Mouse (Mus musculus) embryonic facial prominence, embryonic 10.5 days (tissue): ENCODE data around the gene Elof1. TPM values are rescaled to one million over a fixed set of nuclear protein-coding genes. Genes with fewer than 3 reads are reported as not detected.

ENCODE experiments used
- DNase-seq: peaks from one replicate; pipeline ENCODE4 v3.0.0-alpha.2; 2017; ENCODE audit warnings: low spot score
- H3K27ac ChIP-seq: fragments of 300-500 bp; sonication (generic); replicated peaks from 2 replicates; pipeline ENCODE4 v1.5.1; 2016; ENCODE audit warnings: mild to moderate bottlenecking
- H3K27me3 ChIP-seq: fragments of 300-500 bp; sonication (generic); replicated peaks from 2 replicates; pipeline ENCODE4 v1.6.1; 2016; ENCODE audit warnings: low read depth, mild to moderate bottlenecking; ENCODE audit not compliant: poor library complexity, severe bottlenecking
- H3K36me3 ChIP-seq: fragments of 300-500 bp; sonication (generic); replicated peaks from 2 replicates; pipeline ENCODE4 v1.6.1; 2016; ENCODE audit warnings: mild to moderate bottlenecking, moderate library complexity
- H3K4me1 ChIP-seq: fragments of 300-500 bp; sonication (generic); 2 replicates; pipeline ENCODE4 v1.6.1; 2016
- H3K4me3 ChIP-seq: fragments of 300-500 bp; sonication (generic); 2 replicates; pipeline ENCODE4 v1.5.1; 2016; ENCODE audit warnings: mild to moderate bottlenecking, moderate library complexity
- H3K9me3 ChIP-seq: fragments of 300-500 bp; sonication (generic); 2 replicates; pipeline ENCODE4 v1.6.1; 2016; ENCODE audit warnings: mild to moderate bottlenecking
- WGBS: fragments of 180-500 bp; shearing (Covaris S2); methylation state at CpG from one replicate; pipeline ENCODE4 v1.1.7; 2016; 5-methylcytosine and 5-hydroxymethylcytosine counted together
- polyA plus RNA-seq: library from polyadenylated mRNA; unstranded; fragments of >200 nt; fragmentation: Nextera tagmentation; extraction: Ambion mirVana; gene quantifications from 2 replicates; pipeline ENCODE4 v1.2.1, GENCODE M21; 2016

Elof1 gene
- 241 and 245 TPM in 2 replicates for polyA plus RNA-seq

GRCm38 (mm10) chr9:22116740-22117426 lies at the start of gene Elof1:
Elof1 (minus strand) TSS chr9:22117172.
- Histone ChIP-seq H3K27ac (peak within 1 kb of the TSS; percentile 92), H3K4me1 (peaks cover 19% of the 10 kb centered on the region), H3K4me3 (peak within 1 kb of the TSS; percentile 95), H3K27me3 (0 out of 2 replicates have a peak, but pooled peaks cover 4% of the 10 kb centered on the region), H3K9me3 (no peaks in the 10 kb centered on the region), H3K36me3 (peaks cover 32% of the 10 kb centered on the region)
- under 1% methylated on average over 52 of the region's 52 CpGs for WGBS
- DNase-seq = peak; percentile 94

DNA sequence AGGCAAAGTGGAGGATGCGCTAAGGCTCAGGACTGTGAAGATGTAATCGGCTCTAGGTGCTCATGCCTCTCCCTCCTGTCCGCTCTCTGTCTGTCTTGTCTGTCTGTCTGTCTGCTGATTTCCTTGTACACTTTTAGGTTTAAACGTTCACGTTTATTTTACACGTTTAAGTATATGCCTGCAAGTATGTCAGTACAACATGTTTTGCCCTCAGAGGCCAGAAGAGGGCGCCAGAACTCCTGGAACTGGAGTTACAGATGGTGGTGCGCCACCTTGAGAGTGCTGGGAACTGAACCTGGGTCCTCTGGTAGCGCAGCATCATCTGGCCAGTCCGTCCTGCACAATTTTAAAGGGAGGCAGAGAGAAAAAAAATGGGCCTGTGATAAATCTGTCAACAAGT lies 49.7 kb upstream of the Elof1 start:
- H3K4me3 ChIP-seq = no peak overlapping the region
- H3K9me3 ChIP-seq = peaks cover 9% of the 10 kb centered on the region; the same call in 1 of the 2 replicates
- H3K27me3 ChIP-seq = peaks cover 15% of the 10 kb centered on the region; the same call in 1 of the 2 replicates
- no peak overlapping the region for H3K27ac ChIP-seq
- peaks cover 11% of the 10 kb centered on the region for H3K4me1 ChIP-seq
- no peak for DNase-seq
- WGBS = 92% methylated on average over 10 of the region's 10 CpGs
- H3K36me3 ChIP-seq = no peaks in the 10 kb centered on the region

DNA sequence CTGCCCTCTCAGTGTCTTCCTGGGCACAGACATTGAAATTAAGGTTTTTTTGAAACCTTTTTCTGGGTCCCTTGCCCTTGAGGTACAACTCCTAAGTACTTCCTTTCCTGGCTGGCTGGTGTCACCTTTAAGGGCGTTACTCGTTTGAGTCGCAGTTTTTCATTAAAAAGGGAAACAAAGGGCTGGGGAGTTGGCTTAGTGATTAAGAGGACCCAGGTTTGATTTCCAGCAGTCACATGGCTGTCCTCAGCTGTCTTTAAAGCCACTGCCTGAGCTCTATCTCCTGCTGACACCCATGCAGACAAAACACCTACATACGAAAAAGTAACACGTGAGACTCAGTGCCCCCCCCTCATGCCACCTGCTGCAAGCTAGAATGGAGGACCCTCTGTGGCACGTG lies 49.0 kb upstream of the Elof1 start:
- Histone ChIP-seq H3K4me3 (no peak overlapping the region), H3K9me3 (peaks cover 9% of the 10 kb centered on the region; the same call in 1 of the 2 replicates), H3K36me3 (no peaks in the 10 kb centered on the region), H3K27me3 (peaks cover 15% of the 10 kb centered on the region; the same call in 1 of the 2 replicates), H3K27ac (no peak overlapping the region), H3K4me1 (peaks cover 11% of the 10 kb centered on the region)
- no peak for DNase-seq
- WGBS = 51% methylated on average over 6 of the region's 6 CpGs

GRCm38 (mm10) chr9:22164711-22165668 lies 48.0 kb upstream of the Elof1 start:
- DNase-seq = peak; percentile 77
- H3K36me3 ChIP-seq = no peaks in the 10 kb centered on the region
- H3K4me3 ChIP-seq = peak overlapping the region; percentile 76
- H3K4me1 ChIP-seq = peaks cover 11% of the 10 kb centered on the region
- peaks cover 15% of the 10 kb centered on the region; the same call in 1 of the 2 replicates for H3K27me3 ChIP-seq
- peaks cover 9% of the 10 kb centered on the region; the same call in 1 of the 2 replicates for H3K9me3 ChIP-seq
- 2% methylated on average over 53 of the region's 54 CpGs for WGBS
- H3K27ac ChIP-seq = peak overlapping the region; percentile 82

DNA sequence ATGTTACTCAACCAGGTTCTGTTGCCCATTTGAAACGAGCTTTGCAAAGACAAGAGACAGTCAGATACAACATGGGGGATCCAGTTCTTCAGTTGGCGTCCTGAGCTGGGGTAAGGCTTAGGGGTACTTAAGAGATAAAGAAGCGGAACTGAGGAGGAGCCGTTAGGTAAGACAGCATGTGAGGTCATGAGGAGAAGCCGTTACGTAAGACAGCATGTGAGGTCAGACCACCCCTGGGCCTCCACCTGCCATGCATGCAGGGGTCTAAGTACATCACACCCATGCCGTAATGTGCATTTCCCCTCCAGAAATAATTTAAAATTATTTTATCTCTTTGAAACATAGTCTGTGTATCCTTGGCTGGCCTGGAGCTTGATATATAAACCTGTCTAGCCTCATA lies 45.9 kb upstream of the Elof1 start:
- Histone ChIP-seq H3K4me1 (peaks cover 12% of the 10 kb centered on the region), H3K4me3 (no peak overlapping the region), H3K27ac (no peak overlapping the region), H3K36me3 (peaks cover 8% of the 10 kb centered on the region), H3K9me3 (peaks cover 9% of the 10 kb centered on the region; the same call in 1 of the 2 replicates), H3K27me3 (peaks cover 22% of the 10 kb centered on the region)
- DNase-seq = no peak
- 88% methylated on average over 7 of the region's 7 CpGs for WGBS

DNA sequence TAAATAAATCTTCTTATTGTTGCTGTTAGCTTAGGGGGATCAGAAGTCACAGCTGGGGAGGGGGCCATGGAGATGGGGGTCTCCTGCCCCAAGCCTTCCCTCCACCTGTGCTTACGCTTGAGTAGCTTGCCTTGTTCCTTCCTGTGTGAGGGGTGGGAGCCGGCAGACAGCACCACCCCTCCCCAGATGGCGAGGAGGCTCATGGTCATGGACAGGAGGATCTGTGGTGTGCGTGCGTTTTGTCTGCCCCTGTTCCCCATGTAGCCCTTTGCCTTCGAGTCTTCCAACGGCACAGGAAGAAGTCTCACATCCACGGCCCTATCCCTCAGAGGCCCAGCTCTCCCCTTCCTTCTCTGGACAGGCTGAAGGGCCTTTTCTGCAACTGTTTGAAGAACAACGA lies 45.3 kb upstream of the Elof1 start:
- WGBS = 77% methylated on average over 9 of the region's 9 CpGs
- peaks cover 10% of the 10 kb centered on the region for H3K36me3 ChIP-seq
- H3K4me1 ChIP-seq = peaks cover 19% of the 10 kb centered on the region
- no peak for DNase-seq
- H3K27me3 ChIP-seq = peaks cover 28% of the 10 kb centered on the region
- peaks cover 8% of the 10 kb centered on the region; the same call in 1 of the 2 replicates for H3K9me3 ChIP-seq
- no peak overlapping the region for H3K4me3 ChIP-seq
- no peak overlapping the region for H3K27ac ChIP-seq

DNA sequence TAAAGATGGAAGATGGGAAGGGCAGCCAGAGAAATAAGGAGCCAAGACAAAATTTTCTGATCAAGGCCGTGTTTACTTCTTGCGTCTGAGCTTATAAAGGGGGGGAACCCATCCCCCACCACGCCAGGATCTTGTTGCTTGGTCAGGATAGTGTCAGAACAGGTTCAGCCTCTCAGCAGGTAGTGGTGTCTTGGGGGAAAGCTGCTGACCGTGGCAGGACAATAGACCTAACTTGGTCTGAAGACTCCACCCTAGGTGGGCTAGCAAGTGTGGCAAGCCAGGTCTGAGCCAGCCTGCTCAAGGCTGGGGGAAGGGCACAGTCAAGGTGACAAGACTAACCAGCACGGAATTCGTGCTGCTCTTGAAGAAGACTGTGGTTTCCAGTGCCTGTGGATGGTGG lies 44.3 kb upstream of the Elof1 start:
- no peak for DNase-seq
- Histone ChIP-seq H3K4me3 (no peak overlapping the region), H3K9me3 (no peaks in the 10 kb centered on the region), H3K4me1 (peaks cover 23% of the 10 kb centered on the region), H3K27me3 (peaks cover 28% of the 10 kb centered on the region), H3K27ac (no peak overlapping the region), H3K36me3 (peaks cover 10% of the 10 kb centered on the region)
- WGBS = 30% methylated on average over 6 of the region's 6 CpGs

GRCm38 (mm10) chr9:22157516-22158265 lies 40.7 kb upstream of the Elof1 start:
- peaks cover 17% of the 10 kb centered on the region for H3K4me1 ChIP-seq
- peaks cover 10% of the 10 kb centered on the region for H3K36me3 ChIP-seq
- H3K27ac ChIP-seq = peak overlapping the region; percentile 87; the same call in 1 of the 2 replicates
- H3K27me3 ChIP-seq = peaks cover 13% of the 10 kb centered on the region
- peak overlapping the region; percentile 69 for H3K4me3 ChIP-seq
- 70% methylated on average over 34 of the region's 34 CpGs for WGBS
- DNase-seq = no peak
- H3K9me3 ChIP-seq = no peaks in the 10 kb centered on the region

DNA sequence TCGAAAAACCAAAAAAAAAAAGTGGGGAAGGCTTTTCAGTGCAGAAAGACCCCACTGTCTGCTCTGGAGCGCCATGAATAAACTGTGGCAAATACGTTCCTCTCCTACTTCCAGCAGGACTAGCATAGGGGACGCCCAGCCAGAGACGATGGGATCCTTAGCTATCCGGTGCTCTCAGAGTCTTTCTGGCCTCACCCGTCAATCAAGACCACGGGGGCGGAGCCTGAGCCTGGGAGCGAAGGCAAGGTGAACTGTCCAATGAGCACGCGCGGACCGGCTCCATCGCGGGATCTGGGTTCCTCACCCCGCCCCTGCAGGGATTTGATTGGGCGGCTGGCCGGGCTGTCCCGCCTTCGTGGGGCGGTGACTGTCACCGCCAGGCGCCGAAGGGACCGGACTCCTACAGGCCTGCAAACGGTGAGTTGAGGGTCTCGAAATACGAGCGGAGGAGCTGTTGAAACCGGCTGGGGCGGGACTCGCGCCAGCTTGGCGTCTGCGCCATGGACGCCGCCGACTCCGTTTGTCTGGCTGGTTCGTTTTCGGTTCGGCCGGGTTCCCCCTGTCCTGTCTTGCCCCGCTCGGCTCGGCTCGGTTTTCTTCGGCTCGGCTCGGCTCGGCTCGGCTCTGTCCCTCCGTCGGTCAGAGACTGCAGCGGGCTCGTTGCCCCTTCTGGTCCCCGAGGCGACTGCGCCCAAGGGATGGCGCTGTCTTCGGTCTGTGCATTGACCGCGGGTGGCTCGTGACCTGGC lies 39.7 kb upstream of the Elof1 start, which contains the start of gene Pigyl:
Gene Pigyl (plus strand): TSS at position 350 of the 749 bp plus-strand sequence.
- Histone ChIP-seq H3K4me1 (peaks cover 17% of the 10 kb centered on the region), H3K27me3 (peaks cover 13% of the 10 kb centered on the region), H3K27ac (peak within 1 kb of the TSS; percentile 87), H3K36me3 (peaks cover 10% of the 10 kb centered on the region), H3K9me3 (no peaks in the 10 kb centered on the region), H3K4me3 (peak within 1 kb of the TSS; percentile 69)
- DNase-seq = peak; percentile 99
- WGBS = under 1% methylated on average over 65 of the region's 65 CpGs

DNA sequence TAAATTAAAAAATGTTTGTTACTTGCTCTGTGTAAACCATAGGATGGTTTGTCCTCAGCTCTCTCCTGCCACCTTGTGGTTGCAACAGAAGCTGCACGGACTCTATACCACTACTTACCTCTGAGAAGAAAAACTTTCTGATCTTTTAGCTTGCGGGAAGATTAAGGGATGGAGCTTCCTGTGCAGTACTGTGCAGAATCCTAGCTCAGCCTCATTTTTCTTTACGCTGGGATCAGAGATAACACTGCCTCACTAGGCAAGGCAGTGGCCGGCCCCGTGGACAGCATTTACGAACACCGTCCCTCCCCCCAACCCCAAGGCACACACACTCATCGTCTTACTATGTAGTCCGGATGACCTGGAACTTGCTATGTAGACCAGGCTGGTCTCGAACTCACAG lies 38.6 kb upstream of the Elof1 start:
- 32% methylated on average over 10 of the region's 10 CpGs for WGBS
- H3K36me3 ChIP-seq = peaks cover 10% of the 10 kb centered on the region
- peak overlapping the region; percentile 69 for H3K4me3 ChIP-seq
- peak; percentile 71 for DNase-seq
- H3K9me3 ChIP-seq = no peaks in the 10 kb centered on the region
- H3K27me3 ChIP-seq = peaks cover 13% of the 10 kb centered on the region
- no peak overlapping the region for H3K27ac ChIP-seq
- H3K4me1 ChIP-seq = peaks cover 17% of the 10 kb centered on the region

GRCm38 (mm10) chr9:22153810-22154209 lies 36.8 kb upstream of the Elof1 start:
- WGBS = 90% methylated on average over 3 of the region's 3 CpGs
- DNase-seq = no peak
- H3K4me1 ChIP-seq = peaks cover 17% of the 10 kb centered on the region
- H3K36me3 ChIP-seq = peaks cover 10% of the 10 kb centered on the region
- H3K27me3 ChIP-seq = peaks cover 13% of the 10 kb centered on the region
- H3K4me3 ChIP-seq = no peak overlapping the region
- no peaks in the 10 kb centered on the region; the same call in 1 of the 2 replicates for H3K9me3 ChIP-seq
- no peak overlapping the region for H3K27ac ChIP-seq
